Mouse (Mus musculus): Measurements from ENCODE around the gene Srgap1.

The Srgap1 gene

GRCm38 (mm10) chr10:122046904-122047726 is at the start of gene Srgap1:
Gene Srgap1 (minus strand): TSS chr10:122047315.
- peak; percentile 58 for DNase-seq (ENCODE audit: low spot score)

GRCm38 (mm10) chr10:122096462-122096979 is 49.4 kb upstream of the Srgap1 start:
- no peak for DNase-seq (ENCODE audit: low spot score)

GRCm38 (mm10) chr10:122090472-122090871 is 43.4 kb upstream of the Srgap1 start:
- no peak for DNase-seq (ENCODE audit: low spot score)

GRCm38 (mm10) chr10:122081352-122081751 is 34.2 kb upstream of the Srgap1 start:
- DNase-seq (ENCODE audit: low spot score), result no peak

- DNase-seq (ENCODE audit: low spot score), result no peak
These were observed 22.0 kb upstream of the Srgap1 start for GRCm38 (mm10) chr10:122069153-122069552.

GRCm38 (mm10) chr10:122055826-122056225 is 8.7 kb upstream of the Srgap1 start:
- DNase-seq (ENCODE audit: low spot score), result no peak

GRCm38 (mm10) chr10:122054535-122054934 is 7.4 kb upstream of the Srgap1 start:
- DNase-seq (ENCODE audit: low spot score), result peak; percentile 35

GRCm38 (mm10) chr10:122051831-122052230 is 4.7 kb upstream of the Srgap1 start:
- peak; percentile 84 for DNase-seq (ENCODE audit: low spot score)

- peak; percentile 89 for DNase-seq (ENCODE audit: low spot score)
These were observed 731 bp upstream of the Srgap1 start for GRCm38 (mm10) chr10:122047727-122048365.

- DNase-seq (ENCODE audit: low spot score), result no peak
These were observed 608 bp downstream of the Srgap1 start for GRCm38 (mm10) chr10:122046511-122046903.

- no peak for DNase-seq (ENCODE audit: low spot score)
These were observed 1.2 kb downstream of the Srgap1 start for GRCm38 (mm10) chr10:122045946-122046345.

- no peak for DNase-seq (ENCODE audit: low spot score)
These were observed 2.2 kb downstream of the Srgap1 start for GRCm38 (mm10) chr10:122044926-122045325.

- DNase-seq (ENCODE audit: low spot score), result no peak
These were observed 6.7 kb downstream of the Srgap1 start for GRCm38 (mm10) chr10:122040372-122040771.

GRCm38 (mm10) chr10:122039566-122039965 is 7.5 kb downstream of the Srgap1 start:
- no peak for DNase-seq (ENCODE audit: low spot score)

- DNase-seq (ENCODE audit: low spot score), result no peak
These were observed 8.6 kb downstream of the Srgap1 start for GRCm38 (mm10) chr10:122038554-122038953.

GRCm38 (mm10) chr10:122033271-122033670 is 13.8 kb downstream of the Srgap1 start:
- no peak for DNase-seq (ENCODE audit: low spot score)

GRCm38 (mm10) chr10:122030420-122030819 is 16.7 kb downstream of the Srgap1 start:
- no peak for DNase-seq (ENCODE audit: low spot score)

- no peak for DNase-seq (ENCODE audit: low spot score)
These were observed 17.4 kb downstream of the Srgap1 start for GRCm38 (mm10) chr10:122029738-122030137.

- DNase-seq (ENCODE audit: low spot score), result no peak
These were observed 21.9 kb downstream of the Srgap1 start for GRCm38 (mm10) chr10:122025198-122025597.

- no peak for DNase-seq (ENCODE audit: low spot score)
These were observed 26.2 kb downstream of the Srgap1 start for GRCm38 (mm10) chr10:122020906-122021305.

- no peak for DNase-seq (ENCODE audit: low spot score)
These were observed 26.9 kb downstream of the Srgap1 start for GRCm38 (mm10) chr10:122020255-122020654.

GRCm38 (mm10) chr10:122018594-122019048 is 28.5 kb downstream of the Srgap1 start:
- peak; percentile 18 for DNase-seq (ENCODE audit: low spot score)

- DNase-seq (ENCODE audit: low spot score), result no peak
These were observed 29.4 kb downstream of the Srgap1 start for GRCm38 (mm10) chr10:122017743-122018142.

All from urinary bladder, postnatal 14 days (tissue).